Mouse (Mus musculus) heart, postnatal 0 days (tissue): ENCODE measurements around the gene Clasrp.

Source experiments
- CTCF ChIP-seq: IDR thresholded peaks from 2 replicates; pipeline ENCODE4 v1.5.1; 2016; ENCODE audit warnings: antibody characterized with exemption, control low read depth, low read depth
- EP300 ChIP-seq: IDR thresholded peaks from 2 replicates; pipeline ENCODE4 v1.6.1; 2016; ENCODE audit warnings: antibody characterized with exemption, low read depth

DNA sequence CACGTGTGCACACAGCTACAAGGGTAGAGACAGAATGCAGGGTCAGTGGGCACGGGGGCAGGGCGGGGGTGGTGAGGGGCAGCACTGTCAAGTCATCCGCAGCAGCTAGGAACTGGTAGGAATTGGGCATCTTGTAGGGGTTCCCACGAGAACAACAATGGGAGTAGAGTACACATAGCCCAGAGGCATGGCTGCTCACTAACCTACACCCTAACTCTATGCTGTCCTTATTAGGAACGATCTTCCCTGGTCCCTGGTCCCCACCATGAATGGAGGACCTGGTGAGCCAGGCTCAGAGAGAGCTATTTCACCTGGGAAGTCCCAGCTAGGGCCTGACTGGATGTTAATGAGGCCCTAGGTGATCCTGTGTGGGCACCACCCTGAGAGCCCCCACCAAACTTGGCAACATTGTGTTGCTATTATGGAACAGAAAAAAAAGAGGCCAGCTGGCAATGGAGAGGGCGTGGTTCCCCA is 62.6 kb downstream of the Clasrp start:
- TF ChIP-seq CTCF (no peak), EP300 (no peak)
